Mouse (Mus musculus) CD8-positive naive resting alpha-beta T cell, adult 57 days (primary cell): ENCODE results near the gene Myl6. TPM values are rescaled to one million over a fixed set of nuclear protein-coding genes. Genes with fewer than 3 reads are reported as not detected.

Experiments used
- total RNA-seq: library from RNA; stranded (reverse); gene quantifications from one replicate; pipeline ENCODE4 v1.2.4, GENCODE M21; 2023

The Myl6 gene
- 626 TPM for total RNA-seq

DNA sequence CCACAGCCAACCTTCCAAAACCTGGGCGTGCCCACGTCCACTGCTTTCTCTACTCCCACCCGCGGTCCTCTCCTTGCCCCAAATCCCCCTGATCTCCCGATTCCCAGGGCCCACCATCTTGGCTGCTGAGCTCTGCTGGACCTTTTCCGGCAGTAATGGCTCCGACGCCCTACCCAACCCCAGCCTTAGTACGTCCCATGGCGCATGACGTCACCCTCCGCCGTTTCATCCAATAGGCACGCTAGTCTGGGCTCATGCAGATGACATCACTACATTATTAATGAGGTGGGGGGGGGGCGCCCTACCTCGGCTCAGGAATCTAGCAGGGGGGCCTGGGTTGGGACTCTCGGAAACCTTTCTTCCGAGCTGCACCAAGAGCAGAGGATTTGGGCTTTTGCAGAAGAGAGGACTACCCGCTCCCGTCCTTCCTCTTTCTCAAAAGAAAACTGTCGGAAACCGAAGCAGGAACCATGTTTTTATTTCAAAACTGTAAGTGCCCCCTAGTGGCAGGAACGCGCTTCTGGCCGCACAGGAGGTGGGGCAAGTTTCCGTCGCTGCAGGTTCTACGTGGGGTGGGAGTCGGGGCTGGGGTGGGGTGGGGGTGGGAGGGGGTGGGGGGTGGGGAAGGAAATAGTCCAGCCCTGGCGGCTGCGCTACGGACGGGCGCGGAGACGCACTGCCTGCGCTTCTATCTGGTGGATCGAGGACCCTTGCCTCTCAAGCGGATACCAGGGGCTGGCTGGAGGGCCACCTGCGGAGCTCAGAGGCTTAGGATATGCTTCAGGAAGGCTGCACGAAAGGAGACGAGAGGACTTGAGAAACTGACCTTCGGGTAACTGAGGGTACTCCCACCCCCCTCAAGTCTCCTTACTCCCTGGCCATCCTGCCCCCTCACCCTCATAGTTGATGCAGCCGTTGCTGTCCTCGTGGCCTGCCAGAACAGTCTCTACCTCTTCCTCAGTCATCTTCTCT, at the start of gene Myl6:
Gene Myl6, minus strand, starts transcription at position 451 of the 972 bp plus-strand sequence.

DNA sequence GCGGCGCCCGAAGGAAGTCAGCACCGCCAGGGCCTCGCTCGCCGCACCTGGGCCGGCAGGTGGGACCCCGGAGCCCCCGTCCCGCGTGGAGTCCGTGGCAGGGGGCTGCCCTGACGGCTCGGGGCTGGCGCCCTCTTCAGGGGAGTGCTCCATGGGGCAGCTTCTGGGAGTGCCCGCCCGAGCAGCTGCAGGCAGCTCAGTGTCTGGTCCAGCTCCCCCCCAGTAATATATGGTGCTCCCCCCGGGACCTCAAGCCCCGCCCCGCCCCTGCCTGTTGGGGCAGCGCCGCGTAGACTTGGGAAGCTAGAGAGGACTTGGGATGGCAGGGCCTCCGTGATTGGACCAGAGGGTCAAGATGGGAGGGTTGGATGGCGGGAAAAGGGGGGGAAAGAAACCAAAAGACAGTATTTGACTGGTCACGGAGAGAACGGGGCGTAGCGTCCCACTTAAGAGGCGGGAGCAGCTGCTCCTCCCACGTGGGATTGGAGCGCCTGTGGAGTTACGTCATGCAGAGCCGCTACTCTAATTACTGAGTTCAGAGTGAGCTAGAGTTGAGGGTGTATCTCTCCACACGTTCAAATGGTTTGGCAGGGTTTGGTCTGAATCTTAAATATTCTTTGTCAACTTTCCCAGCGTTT, 31.8 kb upstream of the Myl6 start, which contains the start of gene Esyt1:
Gene Esyt1, minus strand, starts transcription at position 201 of the 638 bp plus-strand sequence.

DNA sequence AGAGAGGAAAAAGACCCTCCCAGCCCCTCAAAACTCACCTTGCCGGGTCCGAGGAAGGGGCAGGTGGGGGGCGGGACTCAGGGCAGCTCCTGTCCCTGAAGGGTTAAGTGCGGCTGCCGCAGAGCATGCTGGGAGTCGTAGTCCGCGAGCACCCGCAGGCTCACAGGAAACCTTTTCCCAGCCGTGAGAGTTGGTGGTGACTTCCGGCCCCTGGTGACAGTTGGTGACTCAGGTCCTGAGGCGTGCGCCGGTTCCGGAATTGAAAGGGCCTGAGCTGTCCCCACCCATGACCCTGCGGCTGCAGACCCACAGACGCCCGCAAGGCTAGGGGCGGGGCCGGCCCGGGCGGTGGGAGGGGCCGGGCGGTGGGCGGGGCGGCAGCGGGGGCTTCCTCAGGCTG, 4.6 kb upstream of the Myl6 start, which contains the start of gene Myl6b:
Gene Myl6b, minus strand, starts transcription at position 96 of the 400 bp plus-strand sequence.

DNA sequence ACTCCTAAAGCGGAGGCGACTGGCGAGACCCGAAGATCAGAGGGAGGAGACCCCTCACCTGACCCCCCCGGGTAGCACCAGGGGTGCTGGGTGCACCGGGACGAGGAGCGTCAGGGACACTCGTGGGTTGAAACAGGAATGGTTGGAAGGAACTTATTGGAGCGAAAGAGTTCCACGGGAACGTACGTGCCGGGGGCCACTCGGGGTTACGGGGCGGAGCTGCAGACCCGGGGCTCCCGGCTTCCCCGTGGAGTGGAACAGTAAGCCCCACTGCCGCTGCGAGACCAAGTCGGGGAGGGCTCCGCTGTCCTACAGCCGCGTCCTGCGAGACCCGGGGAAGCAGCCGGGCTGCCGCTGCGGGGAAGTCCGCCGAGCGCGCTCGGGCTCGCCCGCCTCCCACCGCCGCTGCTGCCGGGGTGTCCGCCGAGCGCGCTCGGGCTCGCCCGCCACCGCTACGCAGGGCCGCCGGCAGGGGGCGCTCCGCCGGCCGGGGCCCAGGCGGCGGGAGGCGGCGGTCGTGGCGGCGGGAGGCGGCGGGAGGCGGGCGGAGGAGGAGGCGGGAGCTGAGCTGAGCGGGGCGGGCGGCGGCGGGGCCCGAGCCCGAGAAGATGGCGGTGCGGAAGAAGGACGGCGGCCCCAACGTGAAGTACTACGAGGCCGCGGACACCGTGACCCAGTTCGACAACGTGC, 35.1 kb downstream of the Myl6 start, which contains the start of gene Smarcc2:
Gene Smarcc2, plus strand, starts transcription at position 530 of the 690 bp plus-strand sequence.

Other genes starting within 250 kb of the Myl6 start
- gene Apon, start 240.0 kb downstream of the Myl6 start, total RNA-seq = not detected
- gene Apof, start 225.5 kb downstream of the Myl6 start, total RNA-seq = not detected
- gene Stat2, start 223.6 kb downstream of the Myl6 start, total RNA-seq = 59.1 TPM
- not detected for gene Il23a, start 195.4 kb downstream of the Myl6 start, total RNA-seq
- 45.0 TPM for gene Pan2, start 190.8 kb downstream of the Myl6 start, total RNA-seq
- gene Cnpy2, start 171.7 kb downstream of the Myl6 start, total RNA-seq = 19.0 TPM
- 82.2 TPM for gene Cs, start 156.4 kb downstream of the Myl6 start, total RNA-seq
- gene Coq10a, start 125.1 kb downstream of the Myl6 start, total RNA-seq = 22.3 TPM
- 50.4 TPM for gene Ankrd52, start 117.0 kb downstream of the Myl6 start, total RNA-seq
- gene Slc39a5, start 92.9 kb downstream of the Myl6 start, total RNA-seq = not detected
- 41.9 TPM for gene Nabp2, start 82.7 kb downstream of the Myl6 start, total RNA-seq
- 28.7 TPM for gene Rnf41, start 82.5 kb downstream of the Myl6 start, total RNA-seq
- gene Smarcc2, start 34.9 kb downstream of the Myl6 start, total RNA-seq = 114 TPM
- gene Myl6b, start 4.5 kb upstream of the Myl6 start, total RNA-seq = not detected
- gene Esyt1, start 31.7 kb upstream of the Myl6 start, total RNA-seq = 290 TPM
- 33.3 TPM for gene Zc3h10, start 53.6 kb upstream of the Myl6 start, total RNA-seq
- gene Rpl41, start 55.2 kb upstream of the Myl6 start, total RNA-seq = 4,677 TPM
- 73.7 TPM for gene Pa2g4, start 71.8 kb upstream of the Myl6 start, total RNA-seq
- 0.80 TPM for gene Erbb3, start 95.5 kb upstream of the Myl6 start, total RNA-seq
- gene Rps26, start 132.6 kb upstream of the Myl6 start, total RNA-seq = 1,628 TPM
- gene Ikzf4, start 151.8 kb upstream of the Myl6 start, total RNA-seq = 2.2 TPM
- gene Suox, start 179.9 kb upstream of the Myl6 start, total RNA-seq = 10.3 TPM
- 32.0 TPM for gene Rab5b, start 202.1 kb upstream of the Myl6 start, total RNA-seq
- gene Pmel, start 210.1 kb upstream of the Myl6 start, total RNA-seq = not detected
- 21.7 TPM for gene Cdk2, start 210.9 kb upstream of the Myl6 start, total RNA-seq